Mouse (Mus musculus) olfactory bulb, adult 2 months (tissue): ENCODE data around the gene Cirbp.

Source experiments
- CTCF ChIP-seq: fragments of 200-500 bp; IDR thresholded peaks from 2 replicates; pipeline ENCODE4 v1.5.1; 2012; ENCODE audit warnings: low read depth, mild to moderate bottlenecking, low read length, moderate library complexity; ENCODE audit not compliant: insufficient read depth
- POLR2A ChIP-seq: fragments of 200-500 bp; IDR thresholded peaks from 2 replicates; pipeline ENCODE4 v1.6.1; 2012; ENCODE audit warnings: mild to moderate bottlenecking, low read depth, low read length, moderate library complexity; ENCODE audit not compliant: insufficient read depth

GRCm38 (mm10) chr10:80139975-80140665 is 25.7 kb upstream of the Cirbp start:
- TF ChIP-seq POLR2A, result no peak
- no peak for TF ChIP-seq CTCF
